Mouse (Mus musculus) CH12.LX (cell line): ENCODE data around the gene Foxred2.

Experiments used
- CTCF ChIP-seq, 2 experiments: IDR thresholded peaks in 1 of 2; conservative IDR thresholded peaks in 1 of 2; 2 replicates each; pipeline ENCODE4 v1.5.1; 2011 to 2012; ENCODE audit warnings: low read depth in 2 of 2, low read length in 2 of 2, improper control_type of control experiment in 1 of 2, inconsistent platforms in 1 of 2, mild to moderate bottlenecking in 1 of 2, moderate library complexity in 1 of 2
- KAT2A ChIP-seq: IDR thresholded peaks from 2 replicates; pipeline ENCODE4 v1.6.1; 2012; ENCODE audit warnings: low read length, improper control_type of control experiment, inconsistent platforms; ENCODE audit not compliant: insufficient replicate concordance
- MAX ChIP-seq: IDR thresholded peaks from 2 replicates; pipeline ENCODE4 v1.6.1; 2011; ENCODE audit warnings: low read length, improper control_type of control experiment
- NELFE ChIP-seq: IDR thresholded peaks from 2 replicates; pipeline ENCODE4 v1.6.1; 2011; ENCODE audit warnings: low read depth, low read length, improper control_type of control experiment
- POLR2A ChIP-seq: IDR thresholded peaks from 2 replicates; pipeline ENCODE4 v1.6.1; 2011; ENCODE audit warnings: low read depth, mild to moderate bottlenecking, improper control_type of control experiment, low read length
- POLR2AphosphoS2 ChIP-seq: IDR thresholded peaks from 2 replicates; pipeline ENCODE4 v1.6.1; 2011; ENCODE audit warnings: low read depth, low read length, improper control_type of control experiment
- RCOR1 ChIP-seq: conservative IDR thresholded peaks from 2 replicates; pipeline ENCODE4 v1.6.1; 2012; ENCODE audit warnings: low read depth, mild to moderate bottlenecking, inconsistent platforms, low read length, improper control_type of control experiment
- TCF12 ChIP-seq: IDR thresholded peaks from 2 replicates; pipeline ENCODE4 v1.6.1; 2014; ENCODE audit warnings: low read depth, mild to moderate bottlenecking, inconsistent platforms, low read length, improper control_type of control experiment

- no peak for TF ChIP-seq POLR2A
- TF ChIP-seq MAX, result no peak
- TF ChIP-seq RCOR1, result no peak
- no peak for TF ChIP-seq CTCF (conservative IDR thresholded peaks at IDR 0.05 in 1 of 2, IDR thresholded peaks at IDR 0.05 in 1 of 2; ENCODE audit: low read depth in 2 of 2, low read length in 2 of 2)
- no peak for TF ChIP-seq POLR2AphosphoS2
- no peak for TF ChIP-seq KAT2A
- TF ChIP-seq TCF12, result no peak
- no peak for TF ChIP-seq NELFE
Observed at GRCm38 (mm10) chr15:77919441-77919840, 37.1 kb downstream of the Foxred2 start.
